Mouse (Mus musculus): ENCODE measurements around the gene Scnn1b. TPM values are rescaled to one million over a fixed set of nuclear protein-coding genes. Genes with fewer than 3 reads are reported as not detected.

Gene Scnn1b
- total and polyA plus RNA-seq, 3 experiments, result 0.04 TPM; not detected in 2

DNA sequence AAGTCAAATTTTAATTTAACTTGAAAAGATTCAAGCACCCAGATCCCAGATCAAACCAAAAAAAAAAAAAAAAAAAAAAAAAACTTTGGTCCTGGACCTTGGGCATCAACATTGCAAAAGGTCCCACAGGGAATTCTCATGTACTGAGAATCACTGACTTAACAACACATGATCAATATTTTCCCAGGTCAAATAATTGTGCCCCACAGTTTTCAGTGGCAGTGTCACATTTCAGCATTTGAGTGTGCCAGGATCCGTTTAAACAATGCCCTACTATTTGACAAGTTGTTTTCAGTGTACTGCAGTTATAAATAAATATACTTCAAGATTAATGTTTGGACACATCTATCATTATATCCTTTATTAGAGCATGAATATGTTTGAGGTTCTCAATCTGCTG lies 36.4 kb upstream of the Scnn1b start:
- Histone ChIP-seq H3K36me3 (replicated peaks in 1 of 2; ENCODE audit: control insufficient read depth in 1 of 2, insufficient read depth in 1 of 2, low read length in 1 of 2) (no peaks in the 10 kb centered on the region), H3K4me2 (ENCODE audit: insufficient read depth, low read depth, poor library complexity, severe bottlenecking) (no peak overlapping the region), H3K27me3 (replicated peaks) (peaks cover 3% of the 10 kb centered on the region), H3K4me3 (replicated peaks in 1 of 3; ENCODE audit: low read depth in 2 of 3, low read length in 2 of 3, poor library complexity in 1 of 3) (no peak overlapping the region), H3K4me1 (ENCODE audit: control insufficient read depth in 1 of 2, insufficient read depth in 2 of 2) (no peaks in the 10 kb centered on the region), H3K9me3 (replicated peaks; ENCODE audit: low read length) (no peaks in the 10 kb centered on the region), H3K9ac (ENCODE audit: insufficient read depth, low read depth) (no peak overlapping the region), H3K79me2 (replicated peaks; ENCODE audit: control insufficient read depth, extremely low read depth, insufficient read depth, poor library complexity, severe bottlenecking) (no peaks in the 10 kb centered on the region), H3K27ac (ENCODE audit: insufficient read depth, low read depth) (no peak overlapping the region)
- TF ChIP-seq JUN (IDR thresholded peaks at IDR 0.05; ENCODE audit: insufficient read depth, low read depth, low read length) (no peak), MAFK (IDR thresholded peaks at IDR 0.05; ENCODE audit: insufficient replicate concordance, low read length) (no peak), USF2 (conservative IDR thresholded peaks at IDR 0.05; ENCODE audit: low read depth, low read length) (no peak), ETS1 (conservative IDR thresholded peaks at IDR 0.05; ENCODE audit: low read depth, low read length) (no peak), POLR2AphosphoS2 (IDR thresholded peaks at IDR 0.05; ENCODE audit: low read depth, low read length) (no peak), MEF2A (IDR thresholded peaks at IDR 0.05; ENCODE audit: borderline replicate concordance, low read depth, low read length) (no peak), JUND (conservative IDR thresholded peaks at IDR 0.05; ENCODE audit: low read depth, low read length) (no peak), MAZ (IDR thresholded peaks at IDR 0.05; ENCODE audit: low read depth, low read length) (no peak), TBP (conservative IDR thresholded peaks at IDR 0.05; ENCODE audit: low read depth, low read length) (no peak), TCF12 (IDR thresholded peaks at IDR 0.05; ENCODE audit: low read depth, low read length) (no peak), MAX (IDR thresholded peaks at IDR 0.05; ENCODE audit: low read length) (no peak), HCFC1 (IDR thresholded peaks at IDR 0.05; ENCODE audit: low read depth, low read length) (no peak), ZNF384 (IDR thresholded peaks at IDR 0.05; ENCODE audit: low read depth, low read length) (no peak), RCOR1 (conservative IDR thresholded peaks at IDR 0.05; ENCODE audit: low read depth, low read length) (no peak), CHD1 (IDR thresholded peaks at IDR 0.05; ENCODE audit: low read depth, low read length) (no peak), EP300 (IDR thresholded peaks at IDR 0.05; ENCODE audit: low read length) (no peak), MYC (IDR thresholded peaks at IDR 0.05; ENCODE audit: low read depth, low read length) (no peak), ZKSCAN1 (IDR thresholded peaks at IDR 0.05; ENCODE audit: borderline replicate concordance, low read depth, low read length) (no peak)
- dilution Hi-C loops (cut with MboI; ENCODE audit: extremely low pct_ligation_motif_present, extremely low pct_unique_long_range_greater_than_20kb, low sequenced_read_pairs) (no loop called here), in situ Hi-C loops (cut with MboI; ENCODE audit: low pct_ligation_motif_present, low pct_unique_long_range_greater_than_20kb, low sequenced_read_pairs) (no loop called here)
- DNase-seq (ENCODE audit: extremely low read depth), result no peak

DNA sequence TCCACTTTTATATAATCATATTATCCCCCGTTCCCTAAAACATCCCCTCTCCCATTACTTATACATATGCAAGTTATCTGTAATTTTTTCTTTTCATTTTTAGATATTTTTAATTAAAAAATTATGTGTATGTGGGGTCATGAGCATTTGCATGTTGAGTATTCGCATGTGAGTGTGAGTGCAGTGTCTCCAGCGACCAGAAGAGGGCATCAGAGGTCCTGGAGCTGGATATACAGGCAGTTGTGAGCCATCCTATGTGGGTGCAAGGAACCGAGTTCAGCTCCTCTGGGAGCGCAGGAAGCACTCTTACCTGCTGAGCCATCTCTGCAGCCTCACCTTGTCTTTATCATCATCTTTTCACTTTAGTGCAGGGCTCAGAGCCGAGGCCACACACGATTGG lies 29.4 kb upstream of the Scnn1b start:
- H3K79me2 ChIP-seq (replicated peaks; ENCODE audit: control insufficient read depth, extremely low read depth, insufficient read depth, poor library complexity, severe bottlenecking), result no peaks in the 10 kb centered on the region
- H3K9ac ChIP-seq (ENCODE audit: insufficient read depth, low read depth), result no peak overlapping the region
- TF ChIP-seq NELFE (IDR thresholded peaks at IDR 0.05; ENCODE audit: low read depth, low read length), result no peak
- TF ChIP-seq MAX (IDR thresholded peaks at IDR 0.05; ENCODE audit: low read length), result no peak
- no peak for TF ChIP-seq CHD2 (IDR thresholded peaks at IDR 0.05; ENCODE audit: low read length)
- no peak for TF ChIP-seq UBTF (IDR thresholded peaks at IDR 0.05; ENCODE audit: low read depth, low read length)
- peak; percentile 10; the same call in 1 of the 2 replicates for TF ChIP-seq SMC3 (IDR thresholded peaks at IDR 0.05; ENCODE audit: low read depth, low read length)
- TF ChIP-seq RAD21 (IDR thresholded peaks at IDR 0.05; ENCODE audit: low read depth, low read length), result peak; percentile 7
- TF ChIP-seq CTCF (conservative IDR thresholded peaks at IDR 0.05 in 1 of 2, IDR thresholded peaks at IDR 0.05 in 1 of 2; ENCODE audit: low read depth in 2 of 2, low read length in 2 of 2), result peak; percentile 31 to 40; a peak in 3 of 4 replicates
- no peaks in the 10 kb centered on the region for H3K4me1 ChIP-seq (ENCODE audit: control insufficient read depth in 1 of 2, insufficient read depth in 2 of 2)
- H3K27ac ChIP-seq (ENCODE audit: insufficient read depth, low read depth), result no peak overlapping the region
- DNase-seq (ENCODE audit: extremely low read depth), result peak; percentile 3
- H3K27me3 ChIP-seq (replicated peaks), result peaks cover 2% of the 10 kb centered on the region
- dilution Hi-C loops (cut with MboI; ENCODE audit: extremely low pct_ligation_motif_present, extremely low pct_unique_long_range_greater_than_20kb, low sequenced_read_pairs), result no loop called here
- H3K9me3 ChIP-seq (replicated peaks; ENCODE audit: low read length), result peaks cover 5% of the 10 kb centered on the region
- in situ Hi-C loops (cut with MboI; ENCODE audit: low pct_ligation_motif_present, low pct_unique_long_range_greater_than_20kb, low sequenced_read_pairs), result no loop called here
- no peaks in the 10 kb centered on the region for H3K36me3 ChIP-seq (replicated peaks in 1 of 2; ENCODE audit: control insufficient read depth in 1 of 2, insufficient read depth in 1 of 2, low read length in 1 of 2)
- no peak overlapping the region for H3K4me2 ChIP-seq (ENCODE audit: insufficient read depth, low read depth, poor library complexity, severe bottlenecking)
- no peak overlapping the region for H3K4me3 ChIP-seq (replicated peaks in 1 of 3; ENCODE audit: low read depth in 2 of 3, low read length in 2 of 3, poor library complexity in 1 of 3)
